Mouse (Mus musculus) liver, embryonic 14.5 days (tissue): ENCODE measurements around the gene Ola1.

ENCODE experiments used
- CTCF ChIP-seq: IDR thresholded peaks from 2 replicates; pipeline ENCODE4 v1.5.1; 2016; ENCODE audit warnings: antibody characterized with exemption, low read depth, control low read depth
- EP300 ChIP-seq: IDR thresholded peaks from 2 replicates; pipeline ENCODE4 v1.6.1; 2016; ENCODE audit warnings: antibody characterized with exemption, low read depth

- TF ChIP-seq CTCF (no peak), EP300 (no peak)
Observed at GRCm38 (mm10) chr2:73079311-73079710, 139.4 kb downstream of the Ola1 start.
